Mouse (Mus musculus): ENCODE measurements around the gene Arl4c. TPM values are rescaled to one million over a fixed set of nuclear protein-coding genes. Genes with fewer than 3 reads are reported as not detected.
A peak's percentile ranks its signal among the peaks of the same experiment; 100 is the strongest.

Arl4c gene
- 10 to 100 TPM in 2 of 3 experiments, 1 to 10 TPM in 1; 9.6 to 20.2 (median 12.6) TPM for polyA plus RNA-seq (2017; shearing (Covaris generic))

DNA sequence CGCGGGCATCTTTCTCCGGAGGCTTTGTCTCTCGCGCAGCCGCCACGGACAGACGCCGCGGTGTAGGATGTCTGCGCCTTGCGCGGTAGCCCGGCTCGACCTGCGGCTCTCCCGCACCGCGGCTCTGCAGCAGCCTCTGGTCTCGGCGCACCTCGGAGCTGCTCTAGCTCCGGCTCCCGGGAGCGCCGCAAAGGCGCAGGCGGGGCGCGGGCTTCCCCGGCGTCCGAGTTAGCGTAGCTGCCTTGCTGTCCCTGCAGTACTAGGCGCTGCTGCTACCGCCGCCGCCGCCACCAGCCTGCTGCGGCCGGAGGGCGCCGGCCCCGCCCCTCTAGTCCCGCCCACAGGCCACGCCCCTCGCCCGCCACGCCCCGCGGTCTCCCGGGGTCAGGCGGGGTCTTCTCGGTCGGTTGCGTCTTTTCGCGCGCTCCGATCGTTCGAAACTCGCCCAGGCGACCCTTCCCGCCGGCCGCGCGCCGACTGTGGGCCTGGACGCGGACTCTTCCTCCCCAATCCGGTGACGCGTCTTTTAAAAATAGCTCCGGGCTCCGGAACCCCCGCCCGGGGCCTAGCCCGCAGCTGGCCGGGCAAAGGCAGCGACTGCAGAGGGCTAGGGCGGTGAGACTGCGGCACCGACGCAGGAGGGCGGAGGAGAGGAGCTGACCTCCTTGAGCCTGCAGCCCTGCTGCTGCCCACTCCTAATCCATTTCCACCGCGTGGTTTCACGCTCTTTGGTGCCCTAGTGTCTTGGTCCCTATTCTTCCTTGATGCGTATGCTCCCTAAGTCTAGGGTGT, at the start of gene Arl4c:
Arl4c (minus strand) TSS at position 352 of the 792 bp plus-strand sequence.
- peak; percentile 53 for ATAC-seq

DNA sequence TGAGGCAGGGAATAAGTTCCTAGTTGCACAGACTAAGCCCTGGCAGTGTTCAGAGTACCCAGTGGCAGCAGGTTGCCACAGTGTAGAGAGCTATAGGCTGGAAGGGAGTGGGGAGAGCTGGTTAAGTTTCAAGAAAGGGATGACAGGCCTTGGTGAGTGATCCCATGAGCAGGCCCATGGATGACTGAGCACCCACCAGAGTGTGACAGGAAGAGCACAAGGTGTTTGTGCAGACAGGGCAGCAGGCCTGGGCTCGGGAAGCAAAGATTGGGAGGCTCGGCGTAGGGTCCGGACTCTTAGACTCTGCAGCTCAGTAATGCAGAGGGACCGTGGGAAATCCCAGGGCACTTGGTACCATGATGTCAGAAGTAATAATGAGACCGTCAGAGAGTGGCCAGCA, 49.3 kb upstream of the Arl4c start:
- no peak for ATAC-seq

DNA sequence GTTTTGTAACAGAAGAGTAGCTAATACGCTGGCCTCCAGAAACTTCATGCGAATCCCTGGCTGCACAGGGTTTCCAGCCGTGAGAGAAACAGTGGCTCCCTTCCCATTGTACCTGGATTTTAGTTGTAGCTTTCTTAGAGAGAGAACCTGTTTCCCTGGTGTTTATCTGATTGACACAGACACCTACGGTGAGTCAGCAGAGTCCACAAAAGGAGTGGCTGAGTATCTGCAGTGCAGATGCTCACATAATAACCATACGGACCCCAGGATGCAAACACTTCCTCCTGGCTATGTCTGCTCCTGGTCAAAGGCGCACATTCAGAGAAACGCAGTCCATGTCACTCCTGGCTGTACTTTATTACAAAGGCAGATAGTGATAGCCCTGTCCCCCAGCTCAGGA, 48.6 kb upstream of the Arl4c start:
- ATAC-seq: no peak

DNA sequence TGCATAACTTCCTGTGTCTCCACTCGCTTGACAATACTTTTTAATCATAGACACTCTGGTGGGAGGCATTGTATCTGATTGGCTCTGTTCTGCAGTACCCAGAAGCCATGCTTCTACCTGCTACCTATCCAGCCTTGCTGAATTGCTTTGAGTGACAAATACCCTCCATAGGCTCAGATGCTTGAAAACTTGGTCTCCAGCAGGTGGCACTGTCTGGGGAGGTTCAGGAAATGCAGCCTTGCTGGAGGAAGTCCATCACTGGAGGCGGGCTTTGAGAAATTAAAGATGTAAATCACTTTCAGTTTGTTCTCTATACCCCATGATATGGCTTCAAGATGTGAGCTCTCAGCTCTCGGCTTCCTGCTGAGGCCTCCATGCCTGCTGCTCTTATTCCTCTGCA, 48.1 kb upstream of the Arl4c start:
- ATAC-seq: no peak

DNA sequence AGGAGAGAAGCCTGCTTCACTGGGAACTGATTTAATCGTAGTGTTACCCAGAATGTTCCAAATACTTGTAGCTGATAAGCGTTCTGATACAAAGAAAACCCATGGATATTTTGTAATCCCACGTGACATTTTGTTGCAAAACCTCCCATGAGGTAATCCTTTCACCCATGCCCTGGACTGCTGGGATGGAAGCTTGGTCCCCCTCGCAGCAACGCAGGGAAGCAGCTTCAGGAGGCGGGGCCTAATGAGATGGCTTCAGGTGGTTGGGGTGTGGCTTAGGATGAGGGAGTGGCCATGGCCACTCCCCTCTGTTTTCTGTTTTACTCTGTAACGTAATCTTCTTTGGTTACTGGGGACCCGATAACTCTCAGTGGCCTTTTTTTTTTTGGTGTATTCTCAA, 47.1 kb upstream of the Arl4c start:
- no peak for ATAC-seq

DNA sequence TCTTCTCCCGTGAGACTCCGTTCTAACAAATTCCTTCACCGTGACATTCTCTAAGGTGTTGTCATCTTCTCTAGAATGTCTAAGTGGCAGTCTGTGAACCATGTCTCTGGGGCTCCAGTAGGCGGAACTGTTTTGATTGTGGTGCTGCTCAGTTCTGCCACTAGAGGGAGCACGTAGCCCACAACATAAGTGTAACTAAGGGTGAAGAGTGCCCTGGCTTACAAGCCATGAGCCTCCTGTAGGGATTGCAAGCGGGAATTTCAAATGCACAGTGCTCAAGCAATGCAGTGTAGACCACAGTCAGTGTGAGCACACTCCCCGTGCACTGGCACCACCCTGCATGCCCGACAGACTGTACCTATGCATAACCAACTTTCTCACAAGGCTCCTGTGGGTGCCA, 43.2 kb upstream of the Arl4c start:
- ATAC-seq: peak; percentile 83

DNA sequence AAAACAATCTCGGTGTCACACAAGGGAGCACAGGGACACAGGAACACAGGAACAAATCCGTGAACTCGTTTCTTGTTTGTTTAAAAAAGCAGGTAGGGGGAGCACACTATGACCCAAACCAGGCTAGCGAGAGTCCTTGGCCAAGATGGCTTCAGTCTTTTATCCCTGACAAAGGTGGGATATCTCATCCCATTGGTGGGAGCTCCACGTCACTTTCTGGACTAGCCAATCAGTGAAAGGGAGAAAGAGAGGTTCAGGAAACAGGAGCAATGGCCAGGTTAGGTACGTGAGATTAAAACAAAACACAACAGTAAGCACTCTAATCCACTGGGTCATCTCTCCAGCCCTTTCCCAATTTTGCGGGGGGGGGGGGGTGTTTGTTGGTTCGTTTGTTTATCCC, 42.2 kb upstream of the Arl4c start:
- no peak for ATAC-seq

DNA sequence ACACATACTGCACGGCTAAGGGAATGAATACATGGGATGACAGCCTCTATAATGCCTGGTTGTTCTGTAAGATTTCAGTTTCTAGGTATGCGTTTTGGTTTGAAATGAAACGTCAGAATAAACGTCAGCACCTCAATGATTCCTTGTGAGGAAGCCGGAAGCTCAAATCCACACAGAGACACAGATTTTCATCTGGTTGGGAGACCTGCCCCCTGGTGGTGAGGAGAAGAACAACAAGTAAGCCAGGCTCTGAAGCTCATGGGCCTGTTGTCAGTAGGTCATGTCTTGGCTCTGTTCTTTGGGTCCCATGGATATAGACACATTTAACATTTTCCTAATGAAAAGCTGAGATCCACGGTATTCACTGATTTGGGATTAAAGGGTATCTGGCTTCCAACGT, 40.4 kb upstream of the Arl4c start:
- peak; percentile 67 for ATAC-seq

DNA sequence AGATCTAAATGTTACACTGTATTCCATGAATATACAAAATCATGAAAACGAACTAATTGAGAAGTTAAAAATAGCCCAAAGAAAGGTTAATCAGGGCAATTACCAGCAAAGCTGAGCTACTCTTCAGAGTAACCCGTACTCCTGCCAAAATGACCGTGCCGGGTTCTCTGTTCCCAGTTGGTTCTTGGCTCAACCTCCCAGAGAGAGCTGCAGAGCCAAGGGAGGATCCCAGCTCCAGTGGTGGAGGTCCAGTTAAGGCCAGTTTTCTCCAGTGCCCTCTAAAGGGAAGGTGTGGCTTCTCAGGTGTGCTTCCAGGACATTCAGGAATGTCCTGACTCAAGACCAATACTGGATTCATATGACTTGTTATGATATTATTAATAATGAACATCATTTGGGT, 37.5 kb upstream of the Arl4c start:
- no peak for ATAC-seq

DNA sequence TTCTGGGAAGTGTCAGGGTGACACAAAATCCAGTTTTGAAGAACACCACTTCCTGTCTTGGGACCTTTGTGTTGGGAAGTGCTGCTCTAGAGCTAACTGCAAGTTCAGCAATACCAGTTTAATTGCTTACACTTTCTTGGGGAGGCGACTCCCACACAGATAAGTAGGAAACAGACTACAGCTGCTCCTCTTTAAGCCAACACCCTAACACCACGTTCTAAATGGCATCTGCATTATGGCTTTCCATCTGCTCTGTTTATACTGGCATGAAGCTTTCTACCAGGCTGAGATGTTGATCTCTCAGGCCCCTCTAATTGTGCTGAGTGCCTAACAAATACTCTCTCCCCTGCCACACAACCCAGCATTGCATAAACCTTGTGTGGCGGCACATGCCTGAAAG, 36.9 kb upstream of the Arl4c start:
- ATAC-seq: no peak

DNA sequence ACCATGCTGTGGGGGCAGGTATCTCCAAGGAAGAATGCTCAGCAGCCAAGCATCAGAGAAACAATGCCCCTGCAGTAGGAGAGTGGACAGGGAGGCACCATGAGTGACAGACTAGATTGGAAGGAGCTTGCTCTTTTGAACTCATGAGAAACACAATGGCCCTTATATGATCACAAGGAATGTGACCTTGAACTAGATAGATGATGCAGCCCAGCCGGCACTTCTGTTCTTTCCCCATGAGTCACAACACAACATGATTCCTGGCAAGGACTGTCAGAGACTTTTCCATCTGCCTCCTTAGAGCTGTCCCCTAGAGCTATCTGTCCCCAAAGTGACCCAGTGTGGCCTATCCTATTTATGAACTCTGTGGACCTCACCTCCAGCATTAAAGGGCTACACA, 27.5 kb upstream of the Arl4c start:
- ATAC-seq: no peak

DNA sequence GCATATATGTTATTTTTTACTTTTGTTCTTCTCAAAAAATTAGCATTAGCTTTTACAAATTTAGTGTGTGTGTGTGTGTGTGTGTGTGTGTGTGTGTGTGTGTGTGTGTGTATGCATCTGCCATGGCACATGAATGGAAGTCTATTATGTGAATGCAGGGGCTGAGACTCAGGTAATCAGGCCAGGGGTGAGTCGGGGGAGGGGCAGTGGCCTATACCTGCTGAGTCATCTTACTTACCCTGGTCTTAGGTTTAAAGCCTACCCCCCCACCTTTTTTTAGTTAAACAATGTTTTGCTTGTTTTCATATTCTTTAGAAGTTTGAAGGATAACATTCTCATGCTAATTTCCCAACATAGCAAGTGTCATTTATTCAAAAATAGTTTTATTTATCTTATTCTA, 25.3 kb upstream of the Arl4c start:
- ATAC-seq: no peak

DNA sequence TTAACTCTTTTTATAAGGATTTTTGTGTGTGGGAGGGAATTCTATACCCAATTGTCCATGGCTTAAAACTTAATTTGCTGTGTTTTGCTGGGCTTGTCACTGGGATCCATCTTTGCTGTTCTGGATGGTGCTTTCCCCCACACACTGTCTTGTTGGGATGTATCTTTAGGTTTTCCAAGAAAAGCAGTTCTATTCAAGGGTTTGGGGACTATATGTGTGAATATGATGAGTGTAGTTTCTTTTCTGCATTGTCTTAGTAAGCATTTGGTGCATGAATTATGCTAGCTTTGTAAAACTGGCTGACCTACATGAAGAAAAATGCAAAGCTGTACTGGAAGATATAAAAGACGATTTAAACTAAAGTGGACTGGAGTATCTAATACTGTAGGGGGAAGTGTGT, 23.7 kb upstream of the Arl4c start:
- ATAC-seq: no peak

DNA sequence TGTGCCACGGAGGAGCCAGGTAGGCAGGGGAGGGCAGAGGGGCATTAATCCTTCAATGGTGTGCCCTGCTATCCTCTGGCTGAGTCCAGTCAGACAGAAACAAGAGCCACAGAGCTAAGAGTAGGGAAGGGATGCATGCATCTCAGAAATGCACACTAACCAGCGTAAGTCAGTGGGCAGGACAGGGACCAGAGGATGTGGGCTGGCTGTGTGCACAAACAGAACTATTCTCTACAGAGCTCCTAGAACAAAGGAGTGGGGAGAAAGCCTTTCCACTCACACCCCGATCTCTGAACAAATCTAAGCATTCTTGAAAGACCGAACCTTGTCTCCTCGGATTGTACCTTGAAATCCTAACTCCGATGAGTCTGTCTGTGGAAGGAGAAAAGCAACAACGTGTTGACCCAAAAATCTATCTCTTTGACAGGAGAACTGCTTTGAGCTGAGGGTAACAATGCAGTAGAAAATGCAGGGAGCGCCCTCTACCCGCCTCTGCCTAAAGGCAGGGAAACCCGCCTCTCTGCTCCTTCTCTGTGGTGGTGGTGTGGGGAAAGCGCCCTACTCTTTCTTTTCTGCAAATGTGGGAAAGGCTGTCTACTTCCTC, 18.7 kb upstream of the Arl4c start:
- peak; percentile 86 for ATAC-seq

DNA sequence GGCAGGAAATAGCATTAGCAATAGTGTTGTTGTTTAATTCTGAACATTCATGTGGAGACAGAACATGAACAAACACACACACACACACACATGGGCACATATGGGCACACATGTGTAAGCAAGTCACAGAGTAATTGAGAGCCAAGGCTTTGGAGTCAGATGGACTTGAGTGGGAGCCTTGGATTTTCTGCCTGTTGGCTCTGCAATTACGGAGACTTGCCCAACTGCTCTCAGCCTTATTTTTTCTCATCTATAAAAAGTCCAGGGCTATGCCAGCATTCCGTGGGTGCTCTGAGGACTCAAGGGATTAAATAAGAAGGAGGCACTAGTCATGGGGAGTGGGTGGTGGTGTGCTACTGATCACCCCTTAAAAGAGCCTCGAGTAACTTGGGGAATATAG, 16.5 kb upstream of the Arl4c start:
- no peak for ATAC-seq

DNA sequence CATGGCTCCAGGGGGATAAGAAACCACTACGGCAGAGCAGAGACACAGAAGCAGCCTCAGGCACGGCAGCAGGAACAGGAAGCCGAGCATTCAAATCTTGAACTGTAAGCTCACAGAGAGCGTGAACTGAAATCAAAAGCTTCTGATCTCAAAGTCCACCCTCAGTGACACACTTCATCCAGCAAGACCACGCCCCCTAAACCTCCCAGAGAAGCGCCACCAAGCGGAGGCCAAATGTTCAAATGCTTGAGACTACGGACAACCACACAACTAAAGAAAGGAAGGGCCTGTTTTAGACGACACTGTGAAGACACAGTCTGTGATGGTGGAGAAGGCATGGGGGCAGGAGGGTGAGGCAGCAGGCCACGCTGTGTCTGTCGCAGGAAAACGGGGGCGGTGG, 15.7 kb upstream of the Arl4c start:
- no peak for ATAC-seq

DNA sequence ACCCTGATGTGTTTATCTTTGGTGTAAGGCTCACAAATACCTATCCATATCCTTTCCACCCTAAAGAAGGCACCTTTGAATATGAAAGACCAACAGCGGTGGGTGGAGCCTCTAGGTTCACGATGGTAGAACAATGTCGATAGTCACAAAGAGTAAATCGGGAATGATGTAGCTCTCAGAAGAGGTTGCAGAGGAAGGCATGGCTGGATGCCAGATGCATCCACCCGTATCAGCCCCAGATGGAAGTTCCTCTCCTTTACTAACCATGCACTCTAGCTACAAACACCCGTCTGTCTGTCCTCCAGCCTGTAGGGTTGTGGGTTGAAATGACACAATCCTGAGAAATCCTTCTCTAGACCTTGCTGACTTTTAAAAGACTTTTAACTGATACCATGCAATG, 10.0 kb upstream of the Arl4c start:
- ATAC-seq: no peak

DNA sequence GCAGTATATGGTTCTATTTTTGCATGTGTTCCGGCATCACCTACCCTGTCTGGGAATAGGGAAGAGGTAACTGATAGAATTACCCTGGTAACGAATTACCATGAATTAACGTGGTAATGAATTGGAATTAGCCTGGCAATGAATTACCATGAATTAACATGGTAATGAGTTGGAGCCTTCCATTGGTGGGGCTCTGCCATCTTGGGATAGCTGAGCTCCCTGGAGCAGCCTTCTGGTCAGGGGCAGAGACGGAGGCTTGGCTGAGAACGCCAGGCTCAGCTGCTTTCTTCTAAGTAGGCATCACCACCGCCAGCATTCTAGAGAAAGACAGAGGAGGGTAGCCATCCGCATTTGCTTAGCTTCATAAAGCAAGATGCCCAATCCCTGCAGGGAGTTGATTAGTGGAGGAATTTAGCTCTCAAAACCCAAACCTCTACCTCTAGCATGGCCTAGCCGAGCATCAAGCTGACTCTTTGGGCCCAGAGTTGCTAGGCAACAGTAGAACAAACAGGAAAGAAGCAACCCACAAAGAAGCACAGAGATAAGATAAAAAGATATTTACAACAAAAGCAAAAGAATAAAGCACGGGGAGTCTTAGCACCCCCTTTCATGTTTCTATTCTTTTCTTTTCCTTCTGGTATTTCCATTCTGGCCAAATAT, 6.8 kb upstream of the Arl4c start:
- ATAC-seq: peak; percentile 85

DNA sequence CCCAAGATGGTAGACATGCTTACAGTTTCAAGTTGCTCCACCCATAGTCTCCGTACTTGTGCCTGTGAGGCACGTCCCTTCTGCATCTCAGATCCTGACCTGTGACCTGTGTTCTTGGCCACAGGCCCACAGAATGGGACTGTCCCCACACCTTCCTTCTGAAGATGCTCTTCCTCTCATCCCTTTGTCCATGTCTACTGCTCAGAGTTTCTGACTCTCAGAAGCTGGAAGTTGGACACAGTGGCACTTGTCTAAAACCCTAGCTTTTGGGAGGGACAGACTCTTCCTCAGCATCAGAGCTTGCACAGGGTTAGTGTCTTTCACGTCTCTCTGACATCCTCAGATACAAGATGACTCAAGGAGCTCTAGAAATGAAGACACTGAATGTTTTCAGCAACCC, 6.2 kb upstream of the Arl4c start:
- peak; percentile 23 for ATAC-seq

DNA sequence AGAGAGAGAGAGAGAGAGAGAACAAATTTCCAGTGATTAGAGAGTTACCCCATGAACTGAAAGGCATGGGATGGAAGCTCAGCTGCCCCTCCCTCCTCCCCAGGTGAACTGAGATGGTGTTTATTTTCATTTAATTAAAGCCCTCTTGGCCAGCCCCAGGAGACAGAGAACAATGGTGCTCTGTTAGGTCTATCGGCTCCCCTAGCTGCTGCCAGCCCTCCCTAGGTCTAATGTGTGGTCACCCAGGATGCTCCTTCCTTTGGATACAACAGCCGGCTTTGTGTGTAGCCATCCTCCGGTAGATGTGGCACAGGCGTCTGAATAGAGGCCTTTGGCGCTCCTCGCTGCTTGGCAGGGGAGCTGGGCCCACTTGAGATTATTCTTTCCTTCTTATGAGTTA, 5.5 kb upstream of the Arl4c start:
- no peak for ATAC-seq

DNA sequence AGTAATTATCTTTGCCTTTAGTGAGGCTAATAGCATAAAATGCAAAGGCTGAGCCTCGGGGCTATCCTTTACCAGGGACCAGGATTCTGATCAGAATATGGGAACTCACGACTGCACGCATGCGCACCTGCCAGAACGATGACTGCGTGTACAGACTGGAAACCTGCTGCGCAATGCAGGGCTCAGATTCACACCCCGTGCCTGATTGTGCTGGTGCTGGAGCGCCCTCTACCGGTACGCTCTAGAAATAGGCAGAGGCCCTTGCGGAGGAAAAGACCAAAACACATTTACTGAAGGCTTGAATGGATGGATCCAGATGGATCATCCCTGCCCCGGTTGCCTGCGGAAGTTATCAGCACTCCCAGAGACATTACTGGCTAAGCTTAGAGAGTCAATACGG, 3.8 kb upstream of the Arl4c start:
- peak; percentile 29 for ATAC-seq

DNA sequence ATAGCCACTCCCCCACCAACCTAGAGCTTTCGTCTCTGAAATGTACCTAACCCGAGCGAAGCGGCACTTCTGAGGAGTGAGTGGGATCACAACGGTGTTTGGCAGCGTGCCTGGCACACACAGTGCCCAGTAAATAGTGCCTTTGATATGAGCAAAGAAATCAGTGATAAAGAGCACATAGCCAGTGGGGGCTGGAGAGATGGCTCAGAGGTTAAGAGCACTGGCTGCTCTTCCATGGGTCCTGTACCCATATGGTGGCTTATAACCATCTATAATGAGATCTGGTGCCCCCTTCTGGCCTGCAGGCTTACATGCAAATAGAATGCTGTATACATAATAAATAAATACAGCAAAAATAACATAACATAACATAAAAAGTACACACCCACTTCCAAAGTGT, 3.0 kb upstream of the Arl4c start:
- peak; percentile 15 for ATAC-seq

DNA sequence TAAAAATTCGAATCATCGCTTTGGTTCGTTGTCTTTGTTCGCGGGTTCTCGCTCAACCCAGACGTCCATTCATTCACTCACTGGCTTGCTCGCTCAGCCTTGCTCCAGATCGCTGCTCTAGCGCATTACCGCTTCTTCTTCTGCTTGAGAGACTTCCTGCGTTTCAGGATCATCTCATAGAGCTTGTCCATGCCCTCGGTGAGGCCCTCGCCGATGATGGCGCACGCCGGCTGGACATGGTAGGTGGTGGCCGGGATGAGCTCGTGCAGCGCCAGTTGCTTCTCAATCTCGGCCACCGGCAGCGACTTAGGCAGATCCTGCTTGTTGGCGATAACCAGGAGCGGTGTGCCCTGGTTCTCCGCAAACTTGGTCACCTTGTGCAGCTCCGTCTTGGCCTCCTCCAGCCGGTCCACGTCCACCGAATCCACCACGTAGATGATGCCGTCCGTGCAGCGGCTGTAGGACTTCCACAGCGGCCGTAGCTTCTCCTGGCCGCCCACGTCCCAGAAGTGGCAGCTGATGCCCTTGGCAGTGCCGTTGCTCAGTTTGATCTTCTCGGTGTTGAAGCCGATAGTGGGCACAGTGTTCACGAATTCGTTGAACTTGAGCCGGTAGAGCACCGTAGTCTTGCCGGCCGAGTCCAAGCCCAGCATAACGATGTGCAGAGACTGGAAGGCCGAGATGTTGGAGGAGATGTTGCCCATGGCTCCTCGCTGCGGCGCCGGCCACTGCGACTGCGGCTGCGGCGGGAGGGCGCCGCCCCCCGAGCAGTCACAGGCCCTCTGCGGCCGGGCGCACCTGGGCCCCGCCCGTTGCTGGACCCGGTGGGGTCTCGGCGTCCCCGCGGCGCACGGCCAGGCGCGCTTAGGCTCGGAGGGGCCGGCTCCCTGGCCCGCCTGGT, 810 bp downstream of the Arl4c start:
- ATAC-seq: no peak

All from inflammation-experienced regulatory T-cells, adult 6 months (primary cell).